Mouse (Mus musculus) stomach, postnatal 0 days (tissue): ENCODE measurements around the gene Gramd4.

Experiments
- CTCF ChIP-seq: IDR thresholded peaks from 2 replicates; pipeline ENCODE4 v1.5.1; 2016; ENCODE audit warnings: antibody characterized with exemption, low read depth, mild to moderate bottlenecking, moderate library complexity
- EP300 ChIP-seq: optimal IDR thresholded peaks from 2 replicates; pipeline ENCODE3; 2016; ENCODE audit warnings: antibody characterized with exemption

DNA sequence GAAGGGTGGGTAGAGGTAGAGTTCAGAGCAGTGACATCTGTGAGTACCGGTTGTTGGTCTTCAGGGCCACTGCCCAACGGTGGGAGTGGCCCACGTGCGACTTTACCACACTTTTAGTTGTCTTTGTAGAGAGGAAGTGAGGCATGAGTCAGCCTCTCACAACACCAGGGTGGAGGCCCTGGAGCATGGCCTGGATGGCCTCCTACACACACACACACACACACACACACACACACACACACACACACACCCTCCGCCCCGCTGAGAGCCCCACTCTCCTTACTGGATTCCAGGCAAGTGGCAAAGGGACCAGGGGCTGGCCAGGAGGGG lies 10.1 kb downstream of the Gramd4 start:
- TF ChIP-seq CTCF, result no peak
- no peak for TF ChIP-seq EP300
